Mouse (Mus musculus) kidney, embryonic 15.5 days (tissue): ENCODE measurements around the gene Phlda2. TPM values are rescaled to one million over a fixed set of nuclear protein-coding genes. Genes with fewer than 3 reads are reported as not detected.
"Not testable (repeated sequence)": the region's sequence is repeated elsewhere in the genome, so short reads cannot be mapped to it uniquely, and the experiment has no call there.

ENCODE experiments used
- ATAC-seq: fragments of 200-750 bp; cut with Nextera tagmentation; replicated peaks from 2 replicates; pipeline ENCODE4 v1.8.0; 2017; ENCODE audit warnings: moderate TSS enrichment; ENCODE audit not compliant: low FRiP score
- H3K27ac ChIP-seq: fragments of 300-500 bp; sonication (generic); 2 replicates; pipeline ENCODE4 v1.5.1; 2015; ENCODE audit warnings: mild to moderate bottlenecking, inconsistent platforms
- H3K27me3 ChIP-seq: fragments of 300-500 bp; sonication (generic); 2 replicates; pipeline ENCODE4 v1.6.1; 2015; ENCODE audit warnings: inconsistent platforms
- H3K36me3 ChIP-seq: fragments of 300-500 bp; sonication (generic); 2 replicates; pipeline ENCODE4 v1.6.1; 2015; ENCODE audit warnings: inconsistent platforms
- H3K4me1 ChIP-seq: fragments of 300-500 bp; sonication (generic); 2 replicates; pipeline ENCODE4 v1.6.1; 2015; ENCODE audit warnings: inconsistent platforms
- H3K4me2 ChIP-seq: fragments of 300-500 bp; sonication (generic); 2 replicates; pipeline ENCODE4 v1.6.1; 2015; ENCODE audit warnings: moderate library complexity, mild to moderate bottlenecking, inconsistent platforms
- H3K4me3 ChIP-seq: fragments of 300-500 bp; sonication (generic); replicated peaks from 2 replicates; pipeline ENCODE4 v1.5.1; 2015; ENCODE audit warnings: mild to moderate bottlenecking, inconsistent platforms
- H3K9ac ChIP-seq: fragments of 300-500 bp; sonication (generic); 2 replicates; pipeline ENCODE4 v1.6.1; 2015; ENCODE audit warnings: mild to moderate bottlenecking, inconsistent platforms
- H3K9me3 ChIP-seq: fragments of 300-500 bp; sonication (generic); replicated peaks from 2 replicates; pipeline ENCODE4 v1.6.1; 2016; ENCODE audit warnings: inconsistent platforms
- WGBS: fragments of 180-500 bp; shearing (Covaris S2); methylation state at CpG from one replicate; pipeline ENCODE4 v1.1.7; 2015; ENCODE audit warnings: mixed read lengths; 5-methylcytosine and 5-hydroxymethylcytosine counted together
- polyA plus RNA-seq: library from polyadenylated mRNA; unstranded; fragments of >200 nt; fragmentation: Nextera tagmentation; extraction: Ambion mirVana; gene quantifications from 2 replicates; pipeline ENCODE4 v1.2.1, GENCODE M21; 2015

Gene Phlda2
- polyA plus RNA-seq, result 8.4 and 10.8 TPM in 2 replicates

GRCm38 (mm10) chr7:143502418-143503200 lies at the start of gene Phlda2:
Gene Phlda2, minus strand, starts transcription at chr7:143503150.
- H3K4me1 ChIP-seq, result peaks cover 21% of the 10 kb centered on the region
- peak within 1 kb of the TSS; percentile 11 for H3K9ac ChIP-seq
- peak; percentile 55; the same call in 1 of the 2 replicates for ATAC-seq
- H3K4me2 ChIP-seq, result peak within 1 kb of the TSS; percentile 90
- peaks cover 60% of the 10 kb centered on the region for H3K27me3 ChIP-seq
- H3K4me3 ChIP-seq, result peak within 1 kb of the TSS; percentile 49
- H3K27ac ChIP-seq, result no peak within 1 kb of the TSS
- WGBS, result 3% methylated on average over 51 of the region's 51 CpGs
- H3K36me3 ChIP-seq, result no peaks in the 10 kb centered on the region
- no peaks in the 10 kb centered on the region for H3K9me3 ChIP-seq

DNA sequence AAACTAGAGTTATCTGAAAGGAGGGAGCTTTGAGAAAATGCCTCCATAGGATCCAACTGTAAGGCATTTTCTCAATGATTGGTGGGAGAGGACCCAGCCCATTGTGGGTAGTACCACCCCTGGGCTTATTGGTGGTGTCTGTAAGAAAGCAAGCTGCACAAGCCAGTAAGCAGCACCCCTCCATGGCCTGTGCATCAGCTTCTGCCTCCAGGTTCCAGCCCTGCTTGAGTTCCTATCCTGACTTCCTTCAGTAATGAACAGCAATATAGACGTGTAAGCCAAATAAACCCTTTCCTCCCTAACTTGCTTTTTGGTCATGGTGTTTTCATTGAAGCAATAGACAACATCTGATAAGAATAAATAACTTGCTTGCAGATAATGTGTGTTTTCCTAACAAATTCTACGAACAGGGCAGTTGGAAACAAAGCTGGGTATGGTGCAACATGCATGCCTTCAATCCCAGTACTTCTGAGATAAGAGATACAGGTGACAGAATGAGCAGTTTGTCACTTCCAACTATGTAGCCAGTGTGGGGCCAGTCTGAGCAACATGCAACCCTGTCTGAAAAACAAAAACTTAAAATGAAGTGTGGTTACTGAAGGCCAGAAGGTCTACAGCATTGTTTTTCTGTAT lies 46.8 kb upstream of the Phlda2 start:
- Histone ChIP-seq H3K27ac (peak overlapping the region; percentile 94), H3K36me3 (peaks cover 16% of the 10 kb centered on the region), H3K9ac (peak overlapping the region; percentile 62), H3K4me1 (peaks cover 26% of the 10 kb centered on the region), H3K9me3 (no peaks in the 10 kb centered on the region), H3K27me3 (no peaks in the 10 kb centered on the region), H3K4me3 (peak overlapping the region; percentile 96), H3K4me2 (peak overlapping the region; percentile 68)
- ATAC-seq, result peak; percentile 15
- WGBS, result 32% methylated on average over 2 of the region's 2 CpGs

- H3K27me3 ChIP-seq, result no peaks in the 10 kb centered on the region
- H3K4me3 ChIP-seq, result peak within 1 kb of the TSS; percentile 96
- peak within 1 kb of the TSS; percentile 68 for H3K4me2 ChIP-seq
- peak within 1 kb of the TSS; percentile 92 for H3K9ac ChIP-seq
- H3K27ac ChIP-seq, result peak within 1 kb of the TSS; percentile 96
- H3K36me3 ChIP-seq, result peaks cover 15% of the 10 kb centered on the region; the same call in 1 of the 2 replicates
- no peaks in the 10 kb centered on the region for H3K9me3 ChIP-seq
- H3K4me1 ChIP-seq, result peaks cover 27% of the 10 kb centered on the region
- WGBS, result under 1% methylated on average over 43 of the region's 43 CpGs
- ATAC-seq, result peak; percentile 99
These were observed 46.1 kb upstream of the Phlda2 start, which contains the start of gene Nap1l4 for GRCm38 (mm10) chr7:143548976-143549457. Gene Nap1l4, minus strand, starts transcription at chr7:143549106.

GRCm38 (mm10) chr7:143548231-143548961 lies 45.4 kb upstream of the Phlda2 start:
- Histone ChIP-seq H3K4me3 (peak overlapping the region; percentile 96), H3K4me2 (peak overlapping the region; percentile 65)
- WGBS, result under 1% methylated on average over 41 of the region's 63 CpGs

GRCm38 (mm10) chr7:143546554-143546953 lies 43.6 kb upstream of the Phlda2 start:
- Histone ChIP-seq H3K9ac (0 out of 2 replicates have a peak overlapping the region, but pooled peaks have one; percentile 7), H3K27ac (no peak overlapping the region)
- no peak for ATAC-seq

More at GRCm38 (mm10) chr7:143548231-143548961, 45.4 kb upstream of the Phlda2 start:
- peak; percentile 83 for ATAC-seq
- no peaks in the 10 kb centered on the region for H3K27me3 ChIP-seq
- H3K36me3 ChIP-seq, result peaks cover 14% of the 10 kb centered on the region; the same call in 1 of the 2 replicates
- H3K9ac ChIP-seq, result peak overlapping the region; percentile 92
- peaks cover 32% of the 10 kb centered on the region for H3K4me1 ChIP-seq
- H3K27ac ChIP-seq, result peak overlapping the region; percentile 96
- H3K9me3 ChIP-seq, result no peaks in the 10 kb centered on the region

GRCm38 (mm10) chr7:143544368-143544767 lies 41.4 kb upstream of the Phlda2 start:
- no peaks in the 10 kb centered on the region for H3K27me3 ChIP-seq
- peaks cover 22% of the 10 kb centered on the region for H3K36me3 ChIP-seq
- no peak overlapping the region for H3K9ac ChIP-seq
- no peak overlapping the region for H3K4me2 ChIP-seq
- H3K27ac ChIP-seq, result no peak overlapping the region
- H3K4me1 ChIP-seq, result peaks cover 34% of the 10 kb centered on the region
- WGBS, result 93% methylated on average over 2 of the region's 2 CpGs
- H3K9me3 ChIP-seq, result no peaks in the 10 kb centered on the region
- no peak overlapping the region for H3K4me3 ChIP-seq
- no peak for ATAC-seq

More at GRCm38 (mm10) chr7:143546554-143546953, 43.6 kb upstream of the Phlda2 start:
- H3K36me3 ChIP-seq, result peaks cover 10% of the 10 kb centered on the region; the same call in 1 of the 2 replicates
- 57% methylated on average over 2 of the region's 2 CpGs for WGBS
- peaks cover 40% of the 10 kb centered on the region for H3K4me1 ChIP-seq
- H3K4me2 ChIP-seq, result peak overlapping the region; percentile 65; the same call in 1 of the 2 replicates
- no peaks in the 10 kb centered on the region for H3K9me3 ChIP-seq
- H3K4me3 ChIP-seq, result no peak overlapping the region
- H3K27me3 ChIP-seq, result no peaks in the 10 kb centered on the region

DNA sequence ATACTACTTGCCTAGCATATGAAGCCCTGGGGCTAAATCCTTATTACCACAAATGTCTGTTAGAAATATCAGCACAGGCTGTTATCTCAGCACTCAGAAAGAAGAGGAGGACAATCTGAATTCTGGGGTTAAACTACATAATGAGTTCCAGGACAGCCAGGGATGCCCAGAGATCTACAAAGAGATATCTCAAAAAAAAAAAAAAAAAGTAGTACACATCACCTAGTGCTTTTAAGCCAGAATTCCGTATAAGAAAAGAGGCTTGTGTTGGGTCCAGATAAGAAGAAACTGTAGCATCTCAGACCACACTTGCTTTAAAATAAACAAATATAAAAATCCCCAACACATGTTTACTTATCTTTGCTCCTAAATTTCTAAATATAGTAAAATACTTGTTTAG lies 35.7 kb upstream of the Phlda2 start:
- peaks cover 9% of the 10 kb centered on the region for H3K4me1 ChIP-seq
- no peaks in the 10 kb centered on the region for H3K27me3 ChIP-seq
- WGBS, result 71% methylated on average over 1 of the region's 1 CpGs
- H3K4me2 ChIP-seq, result no peak overlapping the region
- H3K9ac ChIP-seq, result no peak overlapping the region
- no peak overlapping the region for H3K4me3 ChIP-seq
- H3K9me3 ChIP-seq, result no peaks in the 10 kb centered on the region
- H3K27ac ChIP-seq, result no peak overlapping the region
- H3K36me3 ChIP-seq, result peaks cover 68% of the 10 kb centered on the region
- no peak for ATAC-seq

DNA sequence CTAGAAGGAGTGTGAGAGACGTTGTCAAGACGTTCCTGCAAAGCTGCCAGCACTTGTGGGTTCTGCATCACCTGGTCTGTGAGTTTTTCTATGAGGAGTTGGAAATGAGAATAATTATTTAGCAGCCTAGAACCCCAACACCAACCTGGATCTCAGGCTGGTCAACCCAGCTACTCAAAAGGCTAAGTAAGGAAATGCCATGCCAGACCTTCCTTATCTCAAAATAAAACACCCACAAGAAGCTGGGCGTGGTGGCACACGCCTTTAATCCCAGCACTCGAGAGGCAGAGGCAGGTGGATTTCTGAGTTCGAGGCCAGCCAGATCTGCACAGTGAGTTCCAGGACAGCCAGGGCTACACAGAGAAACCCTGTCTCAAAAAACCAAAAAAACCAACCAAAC lies 35.3 kb upstream of the Phlda2 start:
- H3K27me3 ChIP-seq, H3K27ac ChIP-seq, ATAC-seq, H3K4me2 ChIP-seq, H3K9ac ChIP-seq, H3K4me3 ChIP-seq, H3K9me3 ChIP-seq, H3K4me1 ChIP-seq: not testable (repeated sequence)
- peaks cover 73% of the 10 kb centered on the region for H3K36me3 ChIP-seq
- WGBS, result 91% methylated on average over 6 of the region's 6 CpGs

DNA sequence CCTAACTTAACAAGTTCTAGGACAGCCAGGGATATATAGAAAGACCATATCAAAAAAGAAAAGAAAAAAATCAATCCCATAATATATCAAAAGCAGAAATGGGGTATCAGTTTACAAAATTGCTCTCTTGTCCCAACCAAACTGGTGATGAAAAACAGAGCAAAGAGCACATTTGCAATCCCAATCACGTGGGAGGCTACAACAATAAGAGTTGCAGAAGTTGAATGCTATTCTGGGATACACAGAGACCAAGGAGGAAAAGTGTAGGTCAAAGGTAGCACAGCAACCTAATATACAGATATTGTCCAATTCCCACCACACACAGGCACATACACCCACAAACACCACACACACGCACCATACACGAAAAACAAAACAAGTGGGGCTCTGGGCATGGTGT lies 33.3 kb upstream of the Phlda2 start:
- H3K9ac ChIP-seq, result no peak overlapping the region
- WGBS, result 87% methylated on average over 3 of the region's 3 CpGs
- no peaks in the 10 kb centered on the region for H3K27me3 ChIP-seq
- H3K36me3 ChIP-seq, result peaks cover 92% of the 10 kb centered on the region
- H3K27ac ChIP-seq, result no peak overlapping the region
- no peak overlapping the region for H3K4me2 ChIP-seq
- no peak overlapping the region for H3K4me3 ChIP-seq
- H3K4me1 ChIP-seq, result no peaks in the 10 kb centered on the region
- H3K9me3 ChIP-seq, result no peaks in the 10 kb centered on the region
- ATAC-seq, result no peak

- Histone ChIP-seq H3K9me3 (no peaks in the 10 kb centered on the region), H3K27ac (no peak overlapping the region), H3K36me3 (peaks cover 100% of the 10 kb centered on the region), H3K4me2 (no peak overlapping the region), H3K4me3 (no peak overlapping the region), H3K4me1 (no peaks in the 10 kb centered on the region), H3K9ac (no peak overlapping the region), H3K27me3 (no peaks in the 10 kb centered on the region)
- ATAC-seq, result no peak
- WGBS, result 87% methylated on average over 2 of the region's 2 CpGs
These were observed 30.3 kb upstream of the Phlda2 start for GRCm38 (mm10) chr7:143533284-143533683.

DNA sequence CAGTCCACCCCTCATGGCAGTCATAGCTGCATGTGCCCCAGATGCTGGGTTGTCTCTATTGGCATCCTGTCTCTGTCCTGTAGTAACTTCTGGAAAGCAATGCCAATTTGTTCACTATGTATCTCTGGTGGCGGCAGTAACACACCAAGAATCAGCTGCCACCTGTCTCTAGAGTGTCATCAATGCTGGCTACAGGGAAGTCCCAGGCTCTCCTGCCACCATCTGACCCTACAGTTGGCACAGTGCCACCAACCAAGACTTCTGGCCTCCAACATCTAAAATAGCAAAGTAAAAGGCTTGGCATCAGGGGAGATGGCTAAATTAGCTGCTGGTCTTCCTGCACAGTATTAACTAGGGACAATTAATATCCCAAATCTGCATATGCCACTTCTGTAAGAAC lies 29.5 kb upstream of the Phlda2 start:
- no peaks in the 10 kb centered on the region for H3K27me3 ChIP-seq
- WGBS, result 87% methylated on average over 1 of the region's 1 CpGs

More for the DNA sequence above, 29.5 kb upstream of the Phlda2 start:
- Histone ChIP-seq H3K4me3 (no peak overlapping the region), H3K36me3 (peaks cover 100% of the 10 kb centered on the region), H3K9me3 (no peaks in the 10 kb centered on the region), H3K9ac (no peak overlapping the region), H3K4me1 (no peaks in the 10 kb centered on the region), H3K27ac (no peak overlapping the region), H3K4me2 (no peak overlapping the region)
- ATAC-seq, result no peak
